Mouse (Mus musculus) lung, embryonic 16.5 days (tissue): Measurements from ENCODE around the gene Cnnm4. TPM values are rescaled to one million over a fixed set of nuclear protein-coding genes. Genes with fewer than 3 reads are reported as not detected.

ENCODE experiments used
- ATAC-seq: fragments of 200-750 bp; cut with Nextera tagmentation; 2 replicates; pipeline ENCODE4 v1.8.0; 2017; ENCODE audit warnings: low read depth, mild to moderate bottlenecking, moderate library complexity
- H3K27ac ChIP-seq: fragments of 300-500 bp; sonication (generic); 2 replicates; pipeline ENCODE4 v1.5.1; 2014; ENCODE audit warnings: mild to moderate bottlenecking, control low read depth, low read length
- H3K27me3 ChIP-seq: fragments of 300-500 bp; sonication (generic); 2 replicates; pipeline ENCODE4 v1.6.1; 2014; ENCODE audit warnings: low read depth, low read length, mixed read lengths; ENCODE audit not compliant: control insufficient read depth, insufficient read depth
- H3K36me3 ChIP-seq: fragments of 300-500 bp; sonication (generic); 2 replicates; pipeline ENCODE4 v1.6.1; 2014; ENCODE audit warnings: low read length; ENCODE audit not compliant: control insufficient read depth, insufficient read depth
- H3K4me1 ChIP-seq: fragments of 300-500 bp; sonication (generic); replicated peaks from 2 replicates; pipeline ENCODE4 v1.6.1; 2014; ENCODE audit warnings: low read length, mixed read lengths; ENCODE audit not compliant: control insufficient read depth, insufficient read depth
- H3K4me2 ChIP-seq: fragments of 300-500 bp; sonication (generic); 2 replicates; pipeline ENCODE4 v1.6.1; 2014; ENCODE audit warnings: low read depth, low read length, control low read depth
- H3K4me3 ChIP-seq: fragments of 300-500 bp; sonication (generic); 2 replicates; pipeline ENCODE4 v1.5.1; 2014; ENCODE audit warnings: mild to moderate bottlenecking, low read length, control low read depth
- H3K9ac ChIP-seq: fragments of 300-500 bp; sonication (generic); 2 replicates; pipeline ENCODE4 v1.6.1; 2014; ENCODE audit warnings: low read length, control low read depth
- H3K9me3 ChIP-seq: fragments of 300-500 bp; sonication (generic); 2 replicates; pipeline ENCODE4 v1.6.1; 2016; ENCODE audit warnings: low read length; ENCODE audit not compliant: control insufficient read depth
- WGBS: fragments of 180-500 bp; shearing (Covaris S2); extraction: QIAGEN DNeasy Blood & Tissue Kit; methylation state at CpG from one replicate; pipeline ENCODE4 v1.1.7; 2014; 5-methylcytosine and 5-hydroxymethylcytosine counted together
- polyA plus RNA-seq: library from polyadenylated mRNA; unstranded; fragments of >200 nt; fragmentation: Nextera tagmentation; extraction: Ambion mirVana; gene quantifications from 2 replicates; pipeline ENCODE4 v1.2.1, GENCODE M21; 2015

Cnnm4 gene
- polyA plus RNA-seq, 1 experiment from 2014 or later = 13.0 TPM

GRCm38 (mm10) chr1:36469811-36470444 lies 1.5 kb upstream of the Cnnm4 start:
- no peak overlapping the region for H3K4me3 ChIP-seq
- no peaks in the 10 kb centered on the region for H3K9me3 ChIP-seq
- H3K4me1 ChIP-seq = peaks cover 23% of the 10 kb centered on the region
- H3K9ac ChIP-seq = no peak overlapping the region
- no peak overlapping the region for H3K4me2 ChIP-seq
- H3K27ac ChIP-seq = no peak overlapping the region
- no peaks in the 10 kb centered on the region for H3K36me3 ChIP-seq
- H3K27me3 ChIP-seq = no peaks in the 10 kb centered on the region
- no peak for ATAC-seq
- 49% methylated on average over 2 of the region's 2 CpGs for WGBS

- H3K9me3 ChIP-seq = no peaks in the 10 kb centered on the region
- H3K4me3 ChIP-seq = peak overlapping the region; percentile 72
- no peak for ATAC-seq
- WGBS = 12% methylated on average over 18 of the region's 18 CpGs
- no peak overlapping the region for H3K27ac ChIP-seq
- H3K27me3 ChIP-seq = no peaks in the 10 kb centered on the region
- H3K4me1 ChIP-seq = peaks cover 43% of the 10 kb centered on the region
- peak overlapping the region; percentile 78 for H3K4me2 ChIP-seq
- peak overlapping the region; percentile 79 for H3K9ac ChIP-seq
- H3K36me3 ChIP-seq = no peaks in the 10 kb centered on the region
Observed at GRCm38 (mm10) chr1:36472106-36472440, 653 bp downstream of the Cnnm4 start.

GRCm38 (mm10) chr1:36473211-36473780 lies 1.9 kb downstream of the Cnnm4 start:
- H3K4me1 ChIP-seq = peaks cover 50% of the 10 kb centered on the region
- WGBS = 53% methylated on average over 10 of the region's 10 CpGs

GRCm38 (mm10) chr1:36474646-36475045 lies 3.2 kb downstream of the Cnnm4 start:
- H3K4me1 ChIP-seq = peaks cover 52% of the 10 kb centered on the region
- no peaks in the 10 kb centered on the region for H3K27me3 ChIP-seq
- 42% methylated on average over 3 of the region's 3 CpGs for WGBS

More at GRCm38 (mm10) chr1:36473211-36473780, 1.9 kb downstream of the Cnnm4 start:
- Histone ChIP-seq H3K9ac (peak overlapping the region; percentile 1; the same call in 1 of the 2 replicates), H3K4me2 (peak overlapping the region; percentile 78), H3K27ac (no peak overlapping the region), H3K27me3 (no peaks in the 10 kb centered on the region), H3K9me3 (no peaks in the 10 kb centered on the region), H3K36me3 (no peaks in the 10 kb centered on the region), H3K4me3 (peak overlapping the region; percentile 14)
- ATAC-seq = no peak

GRCm38 (mm10) chr1:36475480-36476110 lies 4.2 kb downstream of the Cnnm4 start:
- peak overlapping the region; percentile 78 for H3K4me2 ChIP-seq
- peaks cover 55% of the 10 kb centered on the region for H3K4me1 ChIP-seq
- H3K27ac ChIP-seq = no peak overlapping the region; the same call in 1 of the 2 replicates
- ATAC-seq = no peak
- H3K36me3 ChIP-seq = no peaks in the 10 kb centered on the region
- peak overlapping the region; percentile 17 for H3K4me3 ChIP-seq
- 39% methylated on average over 8 of the region's 8 CpGs for WGBS
- H3K9me3 ChIP-seq = no peaks in the 10 kb centered on the region
- H3K9ac ChIP-seq = peak overlapping the region; percentile 42
- no peaks in the 10 kb centered on the region for H3K27me3 ChIP-seq

More at GRCm38 (mm10) chr1:36474646-36475045, 3.2 kb downstream of the Cnnm4 start:
- no peaks in the 10 kb centered on the region for H3K9me3 ChIP-seq
- H3K36me3 ChIP-seq = no peaks in the 10 kb centered on the region
- H3K4me3 ChIP-seq = peak overlapping the region; percentile 17
- peak overlapping the region; percentile 42 for H3K9ac ChIP-seq
- no peak overlapping the region for H3K27ac ChIP-seq
- peak overlapping the region; percentile 78 for H3K4me2 ChIP-seq
- no peak for ATAC-seq

- Histone ChIP-seq H3K9me3 (no peaks in the 10 kb centered on the region), H3K4me3 (no peak overlapping the region), H3K4me2 (no peak overlapping the region), H3K27me3 (no peaks in the 10 kb centered on the region), H3K9ac (no peak overlapping the region), H3K27ac (no peak overlapping the region), H3K4me1 (peaks cover 55% of the 10 kb centered on the region), H3K36me3 (no peaks in the 10 kb centered on the region)
- WGBS = 53% methylated on average over 7 of the region's 7 CpGs
- ATAC-seq = no peak
Observed at GRCm38 (mm10) chr1:36476426-36476825, 5.0 kb downstream of the Cnnm4 start.

GRCm38 (mm10) chr1:36478343-36478795 lies 6.9 kb downstream of the Cnnm4 start:
- WGBS = 57% methylated on average over 2 of the region's 2 CpGs
- ATAC-seq = 0 out of 2 replicates have a peak, but pooled peaks have one; percentile 10
- no peaks in the 10 kb centered on the region for H3K27me3 ChIP-seq
- no peak overlapping the region for H3K9ac ChIP-seq
- peaks cover 45% of the 10 kb centered on the region for H3K4me1 ChIP-seq
- no peak overlapping the region for H3K4me2 ChIP-seq
- no peaks in the 10 kb centered on the region for H3K36me3 ChIP-seq
- no peaks in the 10 kb centered on the region for H3K9me3 ChIP-seq
- H3K4me3 ChIP-seq = no peak overlapping the region
- no peak overlapping the region for H3K27ac ChIP-seq

GRCm38 (mm10) chr1:36479903-36480899 lies 8.8 kb downstream of the Cnnm4 start:
- peak; percentile 59 for ATAC-seq
- Histone ChIP-seq H3K27ac (peak overlapping the region; percentile 30), H3K9ac (no peak overlapping the region), H3K4me3 (no peak overlapping the region), H3K27me3 (no peaks in the 10 kb centered on the region), H3K9me3 (no peaks in the 10 kb centered on the region), H3K36me3 (no peaks in the 10 kb centered on the region), H3K4me1 (peaks cover 30% of the 10 kb centered on the region), H3K4me2 (no peak overlapping the region)
- WGBS = 67% methylated on average over 12 of the region's 12 CpGs
